ENCODE assay signal across 8 mouse cellular contexts in the genomic region with DNA sequence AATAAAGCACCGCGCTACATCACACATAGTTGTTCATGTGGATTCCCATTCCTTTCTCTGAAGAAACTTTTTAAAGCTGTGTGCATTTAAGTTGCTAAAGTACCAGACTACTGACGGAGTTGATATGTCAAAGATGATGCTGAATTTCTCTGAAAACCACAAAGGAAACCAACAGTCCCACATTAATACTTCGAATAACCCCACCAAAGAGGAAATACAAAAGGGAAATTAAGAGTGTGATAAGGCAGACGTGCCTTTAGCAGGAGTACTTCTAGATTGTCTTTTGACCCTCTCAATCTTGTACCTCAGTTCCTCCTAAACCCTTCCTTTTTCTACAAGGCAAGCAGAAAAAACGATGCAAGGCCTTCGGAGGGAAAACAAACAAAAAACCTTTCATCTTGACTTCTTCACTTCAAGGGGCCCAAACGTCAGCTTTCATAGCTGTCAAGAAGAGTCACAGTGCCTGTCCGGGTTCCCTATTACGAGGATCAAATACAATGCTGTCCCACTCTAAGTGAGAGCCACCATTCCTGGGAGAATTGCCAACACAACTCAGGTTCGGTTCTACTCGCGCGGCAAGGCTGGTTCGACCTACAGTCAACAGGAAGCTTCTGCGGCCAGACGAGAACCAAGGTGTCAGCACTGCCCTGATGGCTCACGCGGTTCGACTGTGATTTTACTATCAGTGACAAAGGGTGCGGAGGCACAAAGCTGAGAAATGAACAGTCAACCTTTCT. TPM values are rescaled to one million over a fixed set of nuclear protein-coding genes. Genes with fewer than 3 reads are reported as not detected.
DNase-seq lines count a peak whose midpoint lies in the region; ATAC-seq and TF ChIP-seq lines count a peak whose summit lies in the region.

No protein-coding gene starts in this region.

- ATAC-seq in intestine, embryonic 14.5 days (replicated peaks; ENCODE audit: low FRiP score, low TSS enrichment, low read depth) = peak; percentile 42
- ATAC-seq in monocyte, adult 5-6 weeks (replicated peaks; ENCODE audit: insufficient number of reproducible peaks, low FRiP score, low TSS enrichment, poor library complexity, severe bottlenecking) = peak; percentile 42

- H3K9me3 ChIP-seq in intestine, embryonic 14.5 days (ENCODE audit: control insufficient read depth, low read length) = no peaks in the 10 kb centered on the region

- 17% methylated on average over 21 of the region's 21 CpGs for WGBS in intestine, embryonic 14.5 days
- WGBS in liver, adult 2 months = 16% methylated on average over 21 of the region's 21 CpGs

- peak overlapping the region; percentile 84 for H3K27ac ChIP-seq in intestine, embryonic 14.5 days (ENCODE audit: low read depth)
- H3K27ac ChIP-seq in liver, adult 2 months (replicated peaks; ENCODE audit: insufficient read depth, low read depth, low read length) = peak overlapping the region; percentile 89

- TF ChIP-seq POLR2A in liver, adult 2 months (IDR thresholded peaks at IDR 0.05; ENCODE audit: extremely low read depth, insufficient read depth, low read length) = no peak

- H3K4me2 ChIP-seq in intestine, embryonic 14.5 days (ENCODE audit: low read length) = peak overlapping the region; percentile 57

- no peak for TF ChIP-seq CTCF in liver, adult 2 months (IDR thresholded peaks at IDR 0.05; ENCODE audit: low read depth, low read length)

- H3K79me2 ChIP-seq in liver, adult 2 months (ENCODE audit: control insufficient read depth, insufficient read depth, low read length) = no peaks in the 10 kb centered on the region; the same call in 1 of the 2 replicates

- peak overlapping the region; percentile 81 for H3K9ac ChIP-seq in intestine, embryonic 14.5 days (ENCODE audit: low read length)
- peak overlapping the region; percentile 98 for H3K9ac ChIP-seq in liver, adult 2 months (ENCODE audit: low read depth, low read length)

- peak overlapping the region; percentile 68 for H3K4me3 ChIP-seq in intestine, embryonic 14.5 days (ENCODE audit: low read depth, low read length)
- H3K4me3 ChIP-seq in liver, adult 2 months (ENCODE audit: insufficient read depth, low read depth, low read length) = peak overlapping the region; percentile 97

- DNase-seq in urinary bladder, postnatal 25 days (ENCODE audit: low spot score) = peak; percentile 29
- no peak for DNase-seq in urinary bladder, postnatal 4 days (ENCODE audit: low spot score in 2 of 2)
- peak; percentile 20 for DNase-seq in c-Kit-positive CD71-negative TER-119-negative erythroid progenitor cells, embryonic 14.5 days (ENCODE audit: low read depth)
- peak; percentile 31 for DNase-seq in forelimb bud, embryonic 11.5 days (ENCODE audit: low read depth, low spot score)
- DNase-seq in intestine, embryonic 14.5 days (ENCODE audit: low spot score) = no peak
- DNase-seq in liver, adult 2 months (ENCODE audit: extremely low read depth, low read depth, low spot score) = peak; percentile 72
- DNase-seq in thymus, adult 18-20 months = no peak

- no peaks in the 10 kb centered on the region for H3K36me3 ChIP-seq in intestine, embryonic 14.5 days (ENCODE audit: control insufficient read depth, insufficient read depth, low read length)
- no peaks in the 10 kb centered on the region for H3K36me3 ChIP-seq in liver, adult 2 months (ENCODE audit: control insufficient read depth, insufficient read depth, low read length)

- H3K4me1 ChIP-seq in intestine, embryonic 14.5 days (replicated peaks; ENCODE audit: control insufficient read depth, insufficient read depth, low read length) = peaks cover 6% of the 10 kb centered on the region; the same call in 1 of the 2 replicates
- peaks cover 6% of the 10 kb centered on the region; the same call in 1 of the 2 replicates for H3K4me1 ChIP-seq in liver, adult 2 months (ENCODE audit: control insufficient read depth, insufficient read depth, low read length)

- no peaks in the 10 kb centered on the region for H3K27me3 ChIP-seq in intestine, embryonic 14.5 days (replicated peaks; ENCODE audit: control insufficient read depth, insufficient read depth, low read length)
- H3K27me3 ChIP-seq in liver, adult 2 months (ENCODE audit: control insufficient read depth, insufficient read depth, low read length) = no peaks in the 10 kb centered on the region

RNA-seq across cellular contexts. Expression of gene Yes1, which starts 0.7 kb away (rescaled TPM):
- polyA plus RNA-seq in intestine, embryonic 14.5 days (2014; fragmentation: Nextera tagmentation; extraction: Ambion mirVana) = 37.2 and 42.3 TPM in 2 replicates
- 24.4 and 30.6 TPM in 2 replicates for total RNA-seq in liver, adult 2 months (2014; rRNA removed)
- polyA plus RNA-seq in liver, adult 2 months (2012; rRNA removed) = 1.4 and 1.7 TPM in 2 replicates
- 1.1 to 2.3 TPM (median 2.2 TPM) in 3 replicates for total RNA-seq in monocyte, adult 5-6 weeks (2017)

Comparison
In these comparisons a context has a peak if more than half of its experiments do, and no peak if none do; other contexts are left out.
1. DNase-seq: peak in urinary bladder, postnatal 25 days (single experiment), c-Kit-positive CD71-negative TER-119-negative erythroid progenitor cells, embryonic 14.5 days (single experiment), forelimb bud, embryonic 11.5 days (single experiment) and liver, adult 2 months (single experiment); none in urinary bladder, postnatal 4 days (0 of 2), intestine, embryonic 14.5 days (single experiment) and thymus, adult 18-20 months (0 of 2).